Mouse (Mus musculus) liver, adult (tissue): ENCODE measurements around the gene Traf4.

Experiments
- GATA4 ChIP-seq: IDR thresholded peaks from 2 replicates; pipeline ENCODE4 v1.6.1; 2014; ENCODE audit warnings: mild to moderate bottlenecking, low read length; ENCODE audit not compliant: insufficient replicate concordance

Traf4 gene

GRCm38 (mm10) chr11:78161169-78161568 lies 4.2 kb downstream of the Traf4 start:
- no peak for TF ChIP-seq GATA4

GRCm38 (mm10) chr11:78160675-78161074 lies 4.7 kb downstream of the Traf4 start:
- no peak for TF ChIP-seq GATA4

GRCm38 (mm10) chr11:78160171-78160570 lies 5.2 kb downstream of the Traf4 start:
- no peak for TF ChIP-seq GATA4

- TF ChIP-seq GATA4: no peak
Measured at GRCm38 (mm10) chr11:78159557-78159956, 5.8 kb downstream of the Traf4 start.

DNA sequence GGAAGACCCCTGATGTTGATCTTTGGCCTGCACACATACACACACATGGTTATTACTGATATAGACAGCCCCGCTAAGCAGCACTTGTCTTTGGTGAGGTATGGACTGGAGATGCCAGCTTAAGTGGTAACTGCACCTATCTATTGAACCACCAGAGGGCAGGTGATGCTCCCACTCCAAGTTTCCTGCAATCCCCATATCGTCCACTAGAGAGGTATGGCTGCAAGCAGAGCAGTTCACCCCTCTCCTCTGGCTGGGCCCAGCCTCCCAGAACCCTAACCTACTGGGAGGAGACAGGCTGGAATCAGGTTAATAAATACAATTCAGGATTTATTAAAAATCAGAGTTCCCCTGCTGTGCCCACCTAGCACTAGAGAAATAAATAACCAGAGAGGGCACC lies 6.3 kb downstream of the Traf4 start:
- no peak for TF ChIP-seq GATA4

DNA sequence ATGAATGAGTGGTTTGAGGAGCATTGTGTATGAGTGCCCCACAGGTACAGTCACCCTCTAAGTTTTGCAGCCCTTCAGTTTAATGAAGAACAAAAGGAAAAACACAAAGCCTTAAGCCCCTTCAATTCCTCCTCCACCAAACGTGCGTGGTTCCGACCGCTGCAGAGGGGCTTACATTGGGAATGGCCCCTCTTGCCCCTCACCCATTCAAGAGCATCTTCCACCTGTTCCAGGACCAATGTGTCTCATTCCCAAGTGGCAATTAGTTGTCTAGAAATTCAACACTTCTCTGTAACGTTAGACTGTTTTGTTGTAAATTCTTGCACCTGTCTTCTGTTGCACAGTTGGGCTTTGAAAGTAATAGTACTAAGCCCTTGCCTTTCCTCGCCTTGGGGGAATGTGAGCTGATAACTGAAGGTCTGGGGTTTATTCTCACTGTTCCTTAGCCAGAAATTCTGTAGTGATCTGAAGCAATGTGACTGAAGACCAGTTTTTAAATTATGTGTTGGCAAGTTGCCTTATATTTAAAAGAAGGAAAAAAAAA lies 9.2 kb downstream of the Traf4 start:
- TF ChIP-seq GATA4: no peak

DNA sequence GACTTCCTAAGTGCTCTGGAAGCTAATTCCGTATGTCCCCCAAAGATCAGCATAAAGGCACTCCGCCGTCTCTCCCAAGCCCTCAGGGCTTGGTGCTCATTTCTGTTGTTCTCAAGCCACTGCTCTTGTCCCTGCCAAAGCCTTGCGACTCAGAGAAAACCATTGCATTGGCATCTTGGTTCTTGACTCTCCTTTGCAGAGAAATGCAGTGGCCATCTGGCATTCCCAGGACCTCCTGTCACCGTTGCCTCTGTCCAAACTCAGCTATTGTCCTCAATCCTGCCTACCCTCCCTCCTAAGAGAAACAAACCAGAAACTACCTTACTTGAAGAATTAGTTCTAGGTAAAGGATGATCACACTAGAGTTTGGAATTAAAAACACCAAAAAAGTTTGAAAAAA lies 9.7 kb downstream of the Traf4 start:
- TF ChIP-seq GATA4: no peak

DNA sequence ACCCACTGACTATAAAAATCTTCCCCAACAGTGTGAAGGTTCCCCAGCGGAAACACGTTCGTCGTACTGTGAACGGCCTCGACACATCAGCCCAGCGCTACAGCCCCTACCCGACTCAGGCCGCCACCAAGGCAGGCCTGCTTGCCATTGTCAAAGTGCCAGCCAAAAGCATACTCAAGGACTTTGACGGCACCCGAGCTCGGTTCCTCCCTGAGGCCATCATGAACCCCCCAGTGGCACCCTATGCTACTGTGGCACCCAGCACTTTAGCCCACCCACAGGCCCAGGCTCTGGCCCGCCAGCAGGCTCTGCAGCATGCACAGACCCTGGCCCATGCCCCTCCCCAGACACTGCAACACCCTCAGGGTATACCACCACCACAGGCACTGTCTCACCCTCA lies 11.6 kb downstream of the Traf4 start:
- TF ChIP-seq GATA4: no peak

DNA sequence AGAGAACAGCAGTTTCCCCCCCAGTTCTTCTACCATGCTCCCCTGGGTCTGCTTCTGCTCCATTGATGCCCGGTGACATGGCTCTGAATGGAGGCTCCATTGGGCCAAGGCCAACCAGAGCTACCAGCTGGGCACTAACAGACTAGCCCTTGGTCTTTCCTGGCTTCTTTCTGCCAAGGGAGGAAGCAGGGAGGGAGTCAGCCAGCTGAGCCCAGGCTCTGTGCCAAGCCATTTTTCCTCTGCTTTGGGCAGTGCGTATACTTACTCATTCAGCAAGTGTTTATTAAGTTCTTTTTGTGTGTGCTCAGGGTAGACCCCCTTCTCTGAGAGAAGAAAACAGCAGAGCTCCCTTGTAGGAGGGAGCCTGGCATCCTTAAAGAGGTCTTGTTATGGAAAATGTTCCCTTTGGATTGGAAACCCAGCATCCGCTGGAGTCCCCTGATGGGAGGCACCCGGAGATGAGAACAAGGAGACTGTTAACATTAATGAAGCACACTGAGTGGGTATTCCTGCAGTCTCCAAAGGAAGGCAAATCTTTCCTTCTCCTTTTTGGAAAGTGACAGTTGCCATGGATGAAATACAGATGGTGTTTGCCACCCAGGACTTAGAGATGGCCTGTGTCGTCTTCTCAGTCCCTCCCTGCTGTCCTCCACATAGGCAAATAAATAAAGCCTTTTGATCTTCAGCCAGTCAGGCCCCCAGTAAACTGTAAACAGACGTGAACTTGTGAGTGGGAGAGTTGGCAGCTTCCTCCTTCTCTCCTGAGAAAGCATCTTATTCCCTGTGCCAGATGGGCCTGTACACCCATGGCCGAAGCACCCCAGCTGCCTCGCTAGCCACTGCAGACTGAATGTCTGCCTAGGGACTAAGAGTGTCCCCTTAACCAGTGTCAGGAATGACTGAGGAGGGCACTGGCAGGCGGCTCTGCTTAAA lies 12.8 kb downstream of the Traf4 start:
- TF ChIP-seq GATA4: no peak

DNA sequence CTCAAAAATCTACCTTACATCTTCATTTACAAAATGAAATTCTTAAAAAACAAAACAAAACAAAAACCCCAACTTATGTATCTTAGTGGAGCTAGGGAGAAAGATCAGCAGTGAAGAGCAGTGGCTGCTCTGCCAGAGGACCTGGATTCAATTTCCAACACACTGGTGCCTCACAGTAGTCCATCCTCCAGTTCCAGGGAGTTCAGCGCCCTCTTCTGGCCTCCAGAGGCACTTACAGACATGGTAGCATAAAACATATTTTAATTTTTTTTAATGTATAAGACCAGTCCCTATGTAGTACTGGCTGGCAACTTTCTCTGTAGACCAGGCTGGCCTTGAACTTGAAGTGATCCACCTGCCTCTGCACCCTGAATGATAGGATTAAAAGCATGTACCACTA lies 14.2 kb downstream of the Traf4 start:
- no peak for TF ChIP-seq GATA4

- TF ChIP-seq GATA4: no peak
Measured at GRCm38 (mm10) chr11:78146707-78147543, 18.5 kb downstream of the Traf4 start.

DNA sequence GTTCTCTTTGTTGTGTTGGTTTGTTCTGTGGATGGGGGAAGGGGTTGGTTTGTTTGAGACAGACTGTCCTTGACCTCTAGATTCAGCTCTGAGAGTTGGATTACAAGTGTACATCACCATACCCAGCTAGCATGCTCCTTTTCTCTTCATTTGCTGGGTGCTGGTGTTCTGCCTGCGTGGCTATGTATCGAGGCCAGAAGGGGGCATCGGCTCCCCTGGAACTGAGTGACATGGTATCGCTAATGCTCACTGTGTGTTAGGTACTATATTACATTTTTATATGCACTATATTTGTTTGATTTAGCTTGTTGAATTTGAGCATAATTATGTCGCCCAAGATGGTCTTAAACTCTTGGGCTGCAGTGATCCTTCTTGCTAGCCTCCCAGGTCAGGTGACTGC lies 19.2 kb downstream of the Traf4 start:
- no peak for TF ChIP-seq GATA4

DNA sequence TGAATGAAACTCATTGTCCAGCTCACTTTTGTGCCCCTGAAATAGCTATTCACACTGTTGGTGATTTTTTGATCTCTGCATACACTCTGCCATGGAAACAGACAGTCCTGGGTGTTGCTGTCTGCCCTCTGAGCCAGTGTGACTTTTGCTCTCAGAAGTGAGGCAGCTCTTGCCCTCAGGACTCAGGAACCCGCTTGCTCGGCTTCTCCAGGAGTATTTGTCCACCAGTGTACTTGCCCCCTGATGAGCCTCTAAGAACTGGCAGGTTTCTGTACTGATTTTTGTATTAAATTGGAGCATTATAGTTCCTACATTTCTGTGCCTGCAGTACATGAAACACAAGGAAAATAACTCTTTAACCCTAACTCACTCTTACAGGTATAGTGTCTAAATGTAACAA lies 21.9 kb downstream of the Traf4 start:
- no peak for TF ChIP-seq GATA4

DNA sequence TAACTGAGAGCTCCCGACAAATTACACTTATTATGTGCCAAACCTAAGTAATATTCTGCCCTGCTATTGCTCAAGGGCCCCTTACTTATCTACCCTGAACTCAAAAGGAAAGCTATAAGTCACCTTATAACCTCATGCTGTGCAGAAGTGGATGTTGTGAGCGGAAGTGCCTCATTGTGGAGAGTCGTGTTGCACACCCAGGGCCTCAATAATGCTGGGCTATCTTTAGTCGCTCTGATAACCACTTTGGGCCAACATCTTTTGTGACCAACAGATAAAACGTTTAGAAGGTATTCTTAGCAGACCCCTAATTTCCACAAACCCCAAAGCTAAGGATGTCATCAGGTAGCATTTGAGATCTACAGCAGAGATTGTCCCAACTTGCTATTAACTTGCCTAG lies 24.7 kb downstream of the Traf4 start:
- TF ChIP-seq GATA4: peak; percentile 24; the same call in 1 of the 2 replicates

- TF ChIP-seq GATA4: 0 out of 2 replicates have a peak, but pooled peaks have one; percentile 21
Measured at GRCm38 (mm10) chr11:78138023-78138422, 27.4 kb downstream of the Traf4 start.

- TF ChIP-seq GATA4: no peak
Measured at GRCm38 (mm10) chr11:78137584-78137983, 27.8 kb downstream of the Traf4 start.
